Mouse (Mus musculus) lung, postnatal 0 days (tissue): Measurements from ENCODE around the gene Lgalsl.

Experiments used
- CTCF ChIP-seq: IDR thresholded peaks from 2 replicates; pipeline ENCODE4 v1.5.1; 2016; ENCODE audit warnings: antibody characterized with exemption, mild to moderate bottlenecking
- EP300 ChIP-seq: IDR thresholded peaks from 2 replicates; pipeline ENCODE4 v1.6.1; 2016; ENCODE audit warnings: antibody characterized with exemption, mild to moderate bottlenecking, control low read depth

- TF ChIP-seq CTCF (no peak), EP300 (no peak; the same call in 1 of the 2 replicates)
Observed at GRCm38 (mm10) chr11:20864647-20865046, 33.8 kb upstream of the Lgalsl start.
